Mouse (Mus musculus) limb, embryonic 15.5 days (tissue): Measurements from ENCODE around the gene Aaas. TPM values are rescaled to one million over a fixed set of nuclear protein-coding genes. Genes with fewer than 3 reads are reported as not detected.
"Not testable (repeated sequence)": the region's sequence is repeated elsewhere in the genome, so short reads cannot be mapped to it uniquely, and the experiment has no call there.

ENCODE experiments used
- ATAC-seq: fragments of 200-750 bp; cut with Nextera tagmentation; 2 replicates; pipeline ENCODE4 v1.8.0; 2017; ENCODE audit warnings: low read depth, moderate TSS enrichment; ENCODE audit not compliant: insufficient number of reproducible peaks, low FRiP score, low TSS enrichment
- H3K27ac ChIP-seq: fragments of 300-500 bp; sonication (generic); 2 replicates; pipeline ENCODE4 v1.5.1; 2015; ENCODE audit warnings: moderate library complexity, mild to moderate bottlenecking, inconsistent platforms
- H3K27me3 ChIP-seq: fragments of 300-500 bp; sonication (generic); 2 replicates; pipeline ENCODE4 v1.6.1; 2015; ENCODE audit warnings: inconsistent platforms
- H3K36me3 ChIP-seq: fragments of 300-500 bp; sonication (generic); 2 replicates; pipeline ENCODE4 v1.6.1; 2015; ENCODE audit warnings: inconsistent platforms
- H3K4me1 ChIP-seq: fragments of 300-500 bp; sonication (generic); 2 replicates; pipeline ENCODE4 v1.6.1; 2015; ENCODE audit warnings: inconsistent platforms
- H3K4me2 ChIP-seq: fragments of 300-500 bp; sonication (generic); 2 replicates; pipeline ENCODE4 v1.6.1; 2015; ENCODE audit warnings: mild to moderate bottlenecking, inconsistent platforms
- H3K4me3 ChIP-seq: fragments of 300-500 bp; sonication (generic); 2 replicates; pipeline ENCODE4 v1.5.1; 2015; ENCODE audit warnings: mild to moderate bottlenecking, inconsistent platforms
- H3K9ac ChIP-seq: fragments of 300-500 bp; sonication (generic); 2 replicates; pipeline ENCODE4 v1.6.1; 2015; ENCODE audit warnings: inconsistent platforms
- H3K9me3 ChIP-seq: fragments of 300-500 bp; sonication (generic); 2 replicates; pipeline ENCODE4 v1.6.1; 2016; ENCODE audit warnings: inconsistent platforms
- WGBS: fragments of 180-500 bp; shearing (Covaris S2); methylation state at CpG from one replicate; pipeline ENCODE4 v1.1.7; 2015; 5-methylcytosine and 5-hydroxymethylcytosine counted together
- polyA plus RNA-seq: library from polyadenylated mRNA; unstranded; fragments of >200 nt; fragmentation: Nextera tagmentation; extraction: Ambion mirVana; gene quantifications from 2 replicates; pipeline ENCODE4 v1.2.1, GENCODE M21; 2015

Gene Aaas
- polyA plus RNA-seq, 1 experiment from 2014 or later: 61.3 TPM

DNA sequence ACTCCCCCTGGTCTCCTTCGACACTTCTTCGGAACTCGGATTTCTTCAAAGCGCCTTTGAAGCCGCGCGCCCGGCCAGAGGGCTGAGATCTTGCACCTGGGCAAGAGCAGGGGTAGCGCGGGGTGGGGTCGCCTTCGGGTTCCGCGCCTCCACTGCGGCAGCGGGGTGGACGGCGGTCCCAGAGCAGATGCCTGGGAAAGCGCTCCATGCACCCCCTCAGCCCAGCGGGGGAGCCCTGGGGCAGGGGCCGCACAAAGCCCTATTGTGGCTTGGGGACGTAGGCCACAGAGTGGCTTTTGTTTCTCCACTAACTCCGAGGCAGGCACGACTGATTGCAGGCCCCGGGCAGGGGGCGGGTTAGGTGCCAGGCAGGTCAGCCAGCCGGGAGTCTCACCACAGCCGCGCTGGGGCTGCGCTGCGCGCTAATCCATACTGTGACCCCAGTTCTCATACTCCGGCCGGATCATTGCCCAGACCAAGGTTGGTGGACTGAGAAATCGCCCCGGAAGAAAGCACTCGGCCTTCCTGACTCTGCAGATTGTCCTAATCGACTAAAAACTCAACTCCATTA, 5.4 kb upstream of the Aaas start:
- Histone ChIP-seq H3K9me3 (no peaks in the 10 kb centered on the region), H3K4me2 (peak overlapping the region; percentile 92), H3K27ac (peak overlapping the region; percentile 87), H3K9ac (peak overlapping the region; percentile 51), H3K4me3 (peak overlapping the region; percentile 51), H3K4me1 (peaks cover 41% of the 10 kb centered on the region), H3K27me3 (peaks cover 13% of the 10 kb centered on the region), H3K36me3 (no peaks in the 10 kb centered on the region)
- WGBS: 4% methylated on average over 37 of the region's 38 CpGs
- ATAC-seq: peak; percentile 68

DNA sequence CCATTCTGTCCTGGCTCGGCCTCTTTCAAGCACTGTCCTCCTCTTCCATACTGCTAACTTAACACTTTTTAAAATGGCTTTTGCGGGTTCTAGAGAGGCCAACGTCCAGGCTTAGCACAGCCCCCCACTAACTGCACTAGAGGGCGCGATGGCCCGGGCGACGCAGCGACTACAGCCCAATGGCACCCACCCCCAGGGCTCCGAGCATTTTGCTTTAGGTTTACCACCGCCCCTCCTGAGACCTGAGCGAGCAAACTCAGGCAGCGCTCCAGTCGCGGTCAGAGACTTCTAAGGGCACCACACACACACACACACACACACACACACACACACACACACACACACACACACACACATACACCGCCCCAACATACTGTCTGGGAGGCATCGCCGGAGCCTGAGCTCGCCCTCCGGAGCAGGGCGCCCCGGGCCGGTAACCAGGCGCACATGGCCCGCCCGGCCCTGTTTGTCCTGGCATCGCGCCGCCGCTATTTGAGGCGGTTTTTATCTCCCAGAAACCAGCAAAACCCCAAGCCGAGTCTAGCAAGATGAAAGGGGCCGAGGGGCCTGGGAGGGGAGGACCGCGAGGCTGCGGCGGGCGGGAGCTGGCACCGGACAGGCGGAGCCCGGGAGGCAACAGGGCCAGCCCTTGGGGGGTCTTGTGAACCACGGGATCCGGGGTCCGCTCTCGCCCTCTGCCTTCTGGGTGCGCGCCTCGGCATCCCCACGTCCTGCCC, 4.7 kb upstream of the Aaas start:
- Histone ChIP-seq H3K4me1 (peaks cover 42% of the 10 kb centered on the region), H3K4me3 (peak overlapping the region; percentile 51), H3K27me3 (peaks cover 13% of the 10 kb centered on the region), H3K27ac (peak overlapping the region; percentile 87), H3K4me2 (peak overlapping the region; percentile 92), H3K9ac (peak overlapping the region; percentile 51), H3K9me3 (no peaks in the 10 kb centered on the region), H3K36me3 (no peaks in the 10 kb centered on the region)
- peak; percentile 69 for ATAC-seq
- WGBS: under 1% methylated on average over 47 of the region's 49 CpGs

DNA sequence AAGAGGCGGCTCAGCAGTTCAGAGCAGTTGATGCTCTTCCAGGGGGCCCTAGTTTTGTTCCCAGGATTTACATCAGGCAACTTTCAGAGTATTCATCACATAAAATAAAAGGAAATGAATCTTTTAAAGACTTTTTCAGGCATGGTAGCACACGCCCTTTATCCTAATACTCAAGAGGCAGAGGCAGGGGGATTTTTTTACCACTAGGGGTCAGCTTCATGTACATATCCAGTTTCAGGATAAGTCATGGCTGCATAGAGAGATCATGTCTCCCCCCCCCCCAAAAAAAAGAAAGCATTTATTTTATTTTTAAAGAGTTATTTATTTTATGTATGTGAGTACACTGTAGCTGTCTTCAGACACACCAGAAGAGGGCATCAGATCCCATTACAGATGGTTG, 3.4 kb upstream of the Aaas start:
- Histone ChIP-seq H3K36me3 (no peaks in the 10 kb centered on the region), H3K27ac (no peak overlapping the region), H3K9ac (no peak overlapping the region), H3K4me3 (no peak overlapping the region), H3K4me1 (peaks cover 46% of the 10 kb centered on the region), H3K9me3 (no peaks in the 10 kb centered on the region), H3K4me2 (no peak overlapping the region), H3K27me3 (peaks cover 11% of the 10 kb centered on the region)
- WGBS: 56% methylated on average over 2 of the region's 2 CpGs
- ATAC-seq: no peak

DNA sequence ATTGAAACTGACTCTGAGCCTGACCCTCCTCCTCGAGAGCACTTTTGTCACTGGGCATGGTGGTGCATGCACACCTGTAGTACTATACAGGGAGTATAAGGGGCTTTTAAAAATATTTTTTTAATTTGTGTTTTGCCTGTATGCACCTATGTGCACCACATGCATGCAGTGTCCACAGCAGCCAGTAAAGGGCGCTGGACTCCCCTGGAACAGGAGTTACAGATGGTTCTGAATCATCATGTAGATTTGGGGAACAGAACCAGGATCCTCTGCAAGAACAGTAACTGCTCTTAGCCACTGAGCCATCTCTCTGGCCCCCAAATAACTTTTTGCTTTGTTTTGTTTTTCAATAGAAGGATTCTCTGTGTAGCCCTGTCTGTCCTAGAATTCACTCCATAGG, 1.6 kb upstream of the Aaas start:
- no peak overlapping the region for H3K9ac ChIP-seq
- H3K9me3 ChIP-seq: no peaks in the 10 kb centered on the region
- H3K27me3 ChIP-seq: no peaks in the 10 kb centered on the region
- H3K36me3 ChIP-seq: peaks cover 5% of the 10 kb centered on the region; the same call in 1 of the 2 replicates
- H3K4me1 ChIP-seq: peaks cover 30% of the 10 kb centered on the region
- H3K4me2 ChIP-seq: no peak overlapping the region
- no peak overlapping the region for H3K4me3 ChIP-seq
- 66% methylated on average over 2 of the region's 2 CpGs for WGBS
- ATAC-seq: no peak
- H3K27ac ChIP-seq: no peak overlapping the region

DNA sequence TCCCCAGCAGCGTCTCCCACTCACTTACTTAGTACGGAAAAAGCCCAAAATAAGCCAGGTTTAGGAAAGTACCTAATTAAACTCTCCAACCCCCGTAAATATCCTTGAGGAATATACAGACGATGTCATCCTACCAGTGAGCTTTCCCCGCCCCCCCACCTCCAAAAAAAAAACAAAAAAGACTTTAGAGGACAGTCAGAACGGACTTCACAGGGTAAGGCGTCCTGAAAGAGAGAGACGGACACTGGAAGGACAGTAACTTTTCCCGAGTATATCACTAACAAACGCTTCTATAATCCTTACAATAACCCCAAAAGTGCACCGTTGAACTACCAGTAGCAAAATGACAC, 346 bp upstream of the Aaas start:
- Histone ChIP-seq H3K27ac (peak overlapping the region; percentile 86), H3K4me1 (peaks cover 22% of the 10 kb centered on the region), H3K27me3 (no peaks in the 10 kb centered on the region), H3K4me3 (peak overlapping the region; percentile 68), H3K9ac (peak overlapping the region; percentile 23; the same call in 1 of the 2 replicates), H3K36me3 (peaks cover 18% of the 10 kb centered on the region), H3K9me3 (no peaks in the 10 kb centered on the region), H3K4me2 (peak overlapping the region; percentile 50)
- peak; percentile 12; the same call in 1 of the 2 replicates for ATAC-seq
- 9% methylated on average over 11 of the region's 11 CpGs for WGBS

DNA sequence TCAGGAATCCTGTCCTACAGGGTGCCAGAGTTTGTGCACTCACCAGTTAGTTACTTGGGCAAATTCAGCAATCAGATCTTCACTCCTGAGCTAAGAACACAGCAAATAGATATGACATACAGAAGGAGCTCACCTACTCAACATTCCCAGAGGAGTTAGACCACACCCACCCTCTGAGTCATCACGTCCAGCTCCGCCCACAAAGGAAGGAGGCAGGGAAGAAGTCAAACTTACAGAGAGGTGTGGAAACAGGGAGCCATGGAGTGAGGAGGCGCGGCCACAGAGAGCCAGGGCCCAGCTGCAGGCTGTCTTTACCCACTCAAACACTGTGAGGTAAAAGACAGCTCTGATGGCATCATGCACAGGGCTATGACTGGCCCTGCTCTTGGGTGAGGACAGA, 4.1 kb downstream of the Aaas start:
- Histone ChIP-seq H3K9ac (no peak overlapping the region), H3K9me3 (no peaks in the 10 kb centered on the region), H3K36me3 (peaks cover 52% of the 10 kb centered on the region), H3K27me3 (no peaks in the 10 kb centered on the region), H3K4me2 (no peak overlapping the region), H3K4me1 (peaks cover 10% of the 10 kb centered on the region), H3K27ac (no peak overlapping the region), H3K4me3 (no peak overlapping the region)
- no peak for ATAC-seq
- 66% methylated on average over 4 of the region's 4 CpGs for WGBS

DNA sequence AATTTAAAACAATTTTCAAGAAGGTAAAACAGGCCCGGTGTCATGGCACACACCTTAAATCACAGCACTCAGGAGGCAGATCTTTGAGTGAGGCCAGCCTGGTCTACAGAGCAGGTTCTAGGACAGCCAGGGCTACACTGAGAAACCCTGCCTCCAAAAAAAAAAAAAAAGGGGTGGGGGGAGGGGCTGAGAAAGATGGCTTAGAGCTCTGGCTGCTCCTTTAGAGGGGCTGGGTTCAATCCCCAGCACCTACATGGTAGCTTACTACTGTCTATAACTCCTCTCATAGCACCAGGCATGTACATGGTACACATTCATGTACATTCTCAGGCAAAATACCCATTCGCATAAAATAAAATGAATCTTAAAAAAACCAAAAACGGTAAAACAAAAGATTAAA, 6.1 kb downstream of the Aaas start:
- H3K36me3 ChIP-seq: peaks cover 63% of the 10 kb centered on the region
- H3K4me1 ChIP-seq: peaks cover under 1% of the 10 kb centered on the region; the same call in 1 of the 2 replicates
- no peaks in the 10 kb centered on the region for H3K27me3 ChIP-seq
- 93% methylated on average over 3 of the region's 3 CpGs for WGBS
- no peak overlapping the region for H3K27ac ChIP-seq
- no peaks in the 10 kb centered on the region for H3K9me3 ChIP-seq
- no peak for ATAC-seq
- no peak overlapping the region for H3K4me3 ChIP-seq
- H3K4me2 ChIP-seq: no peak overlapping the region
- H3K9ac ChIP-seq: no peak overlapping the region

DNA sequence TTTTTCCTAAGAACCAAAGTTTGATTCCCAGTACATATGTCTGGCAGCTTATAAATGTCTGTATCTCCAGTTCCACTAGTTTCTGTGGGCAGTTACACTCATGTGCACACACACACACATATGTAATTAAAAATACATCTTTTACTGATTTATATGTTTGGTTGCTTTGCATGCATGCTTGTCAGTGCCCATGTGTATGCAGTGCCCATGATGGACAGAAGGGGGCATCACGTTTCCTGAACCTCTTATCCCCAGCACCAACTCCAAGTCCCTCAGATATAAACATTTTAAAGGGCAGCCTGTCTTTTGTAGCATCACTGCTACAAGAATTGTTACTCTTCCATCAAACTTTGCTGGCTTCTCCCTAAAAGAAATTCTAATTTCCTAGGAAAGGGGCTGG, 9.0 kb downstream of the Aaas start:
- H3K9me3 ChIP-seq: no peaks in the 10 kb centered on the region
- 25% methylated on average over 1 of the region's 1 CpGs for WGBS
- no peaks in the 10 kb centered on the region for H3K4me1 ChIP-seq
- ATAC-seq: no peak
- H3K4me3 ChIP-seq: no peak overlapping the region
- H3K4me2 ChIP-seq: no peak overlapping the region
- H3K9ac ChIP-seq: no peak overlapping the region
- peaks cover 81% of the 10 kb centered on the region for H3K36me3 ChIP-seq
- no peak overlapping the region for H3K27ac ChIP-seq
- no peaks in the 10 kb centered on the region for H3K27me3 ChIP-seq

DNA sequence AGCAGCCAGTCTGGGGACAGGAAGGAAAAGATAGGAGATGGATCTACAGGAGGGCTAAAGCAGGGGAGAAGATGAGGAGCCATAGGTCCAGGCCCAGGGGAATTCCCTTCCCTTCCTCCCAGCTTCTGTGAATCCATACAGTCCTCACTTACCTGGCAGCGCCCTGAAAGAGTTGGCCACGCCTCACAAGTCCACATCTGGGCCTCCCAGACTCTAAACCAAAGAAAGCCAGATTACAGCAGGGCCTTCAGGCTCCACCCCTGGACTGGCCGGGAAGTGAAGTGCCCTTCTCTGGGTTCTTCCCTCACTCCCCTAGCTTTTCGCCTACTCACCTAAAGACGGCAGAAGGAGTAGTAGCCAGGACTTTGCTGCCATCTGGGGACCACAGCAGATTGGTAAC, 11.0 kb downstream of the Aaas start:
- H3K4me1 ChIP-seq: no peaks in the 10 kb centered on the region
- no peak overlapping the region for H3K27ac ChIP-seq
- H3K9ac ChIP-seq: no peak overlapping the region
- peaks cover 80% of the 10 kb centered on the region for H3K36me3 ChIP-seq
- WGBS: 51% methylated on average over 5 of the region's 5 CpGs
- no peak overlapping the region for H3K4me3 ChIP-seq
- H3K4me2 ChIP-seq: no peak overlapping the region
- no peak for ATAC-seq
- no peaks in the 10 kb centered on the region for H3K27me3 ChIP-seq
- H3K9me3 ChIP-seq: no peaks in the 10 kb centered on the region

DNA sequence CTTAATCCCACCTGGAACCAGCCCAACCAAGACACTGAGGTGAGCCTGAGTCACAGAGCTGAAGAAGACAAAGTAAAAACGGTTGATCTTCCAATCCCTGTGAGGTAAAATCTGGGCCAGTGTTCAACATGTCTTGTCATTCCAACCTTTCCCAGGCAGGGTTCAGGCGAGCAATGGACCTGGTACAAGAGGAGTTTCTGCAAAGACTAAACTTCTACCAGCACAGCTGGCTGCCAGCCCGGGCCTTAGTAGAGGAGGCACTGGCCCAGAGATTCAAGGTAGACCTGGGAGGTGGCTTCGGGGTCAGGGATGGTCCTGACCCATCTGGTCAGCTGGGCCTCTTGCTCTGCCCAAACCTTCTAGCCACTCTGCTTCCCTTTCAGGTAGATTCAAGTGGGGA, 13.6 kb downstream of the Aaas start:
- H3K4me1 ChIP-seq: peaks cover 11% of the 10 kb centered on the region
- no peak overlapping the region for H3K4me3 ChIP-seq
- no peaks in the 10 kb centered on the region for H3K9me3 ChIP-seq
- no peak for ATAC-seq
- H3K27me3 ChIP-seq: no peaks in the 10 kb centered on the region
- H3K36me3 ChIP-seq: peaks cover 77% of the 10 kb centered on the region
- no peak overlapping the region for H3K4me2 ChIP-seq
- H3K9ac ChIP-seq: no peak overlapping the region
- 86% methylated on average over 4 of the region's 4 CpGs for WGBS
- H3K27ac ChIP-seq: no peak overlapping the region

DNA sequence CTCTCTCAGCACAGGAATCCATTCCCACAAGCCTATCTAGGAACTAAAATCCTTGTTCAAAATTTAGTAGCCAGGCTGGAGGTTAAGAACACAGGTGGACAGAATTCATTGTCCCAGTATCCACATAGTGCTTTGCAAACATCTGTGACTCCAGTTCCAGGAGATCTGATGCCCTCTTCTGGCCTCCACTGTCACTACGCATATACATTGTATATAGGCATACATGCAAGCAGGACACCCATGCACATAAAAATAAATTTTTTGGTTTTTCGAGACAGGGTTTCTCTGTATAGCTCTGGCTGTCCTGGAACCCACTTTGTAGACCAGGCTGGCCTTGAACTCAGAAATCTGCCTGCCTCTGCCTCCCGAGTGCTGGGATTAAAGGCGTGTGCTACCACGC, 14.6 kb downstream of the Aaas start:
- ATAC-seq, H3K27ac ChIP-seq, H3K9ac ChIP-seq, H3K4me3 ChIP-seq, H3K27me3 ChIP-seq, H3K4me2 ChIP-seq, H3K9me3 ChIP-seq: not testable (repeated sequence)
- 94% methylated on average over 5 of the region's 5 CpGs for WGBS
- Histone ChIP-seq H3K4me1 (peaks cover 18% of the 10 kb centered on the region), H3K36me3 (peaks cover 77% of the 10 kb centered on the region)

DNA sequence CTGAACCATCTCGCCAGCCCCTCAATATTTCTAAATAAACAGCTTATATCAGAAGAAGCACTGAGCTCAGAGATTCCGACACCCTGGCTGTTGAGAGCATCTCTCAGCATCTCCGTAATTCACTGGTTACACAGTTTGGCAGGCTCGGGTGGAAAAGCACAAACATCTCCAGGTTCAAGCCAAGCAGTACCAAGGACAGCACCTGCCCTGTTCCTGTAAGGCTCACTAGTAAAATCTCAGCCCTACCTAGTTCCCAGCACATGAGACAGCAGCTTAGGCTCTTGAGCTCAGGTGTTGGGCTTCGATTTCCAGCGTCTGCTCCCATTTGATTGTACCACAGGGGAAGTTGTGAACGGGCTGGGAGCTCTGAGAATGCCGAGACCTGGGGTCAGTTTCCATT, 15.3 kb downstream of the Aaas start:
- Histone ChIP-seq H3K4me1 (peaks cover 18% of the 10 kb centered on the region), H3K4me2 (no peak overlapping the region), H3K27me3 (no peaks in the 10 kb centered on the region), H3K4me3 (no peak overlapping the region), H3K27ac (no peak overlapping the region), H3K9ac (no peak overlapping the region), H3K36me3 (peaks cover 79% of the 10 kb centered on the region), H3K9me3 (no peaks in the 10 kb centered on the region)
- 82% methylated on average over 8 of the region's 8 CpGs for WGBS
- ATAC-seq: no peak
